Mouse (Mus musculus) testis, postnatal 10 days (tissue): ENCODE data around the gene Upk1a.
A peak's percentile ranks its signal among the peaks of the same experiment; 100 is the strongest.

Experiments
- DNase-seq: peaks from one replicate; pipeline ENCODE4 v3.0.0; 2021; ENCODE audit warnings: low spot score

Gene Upk1a

GRCm38 (mm10) chr7:30602583-30602982 lies 10.1 kb downstream of the Upk1a start:
- DNase-seq, result no peak

- DNase-seq, result no peak
These were observed 12.0 kb downstream of the Upk1a start for GRCm38 (mm10) chr7:30600651-30601050.

- DNase-seq, result peak; percentile 91
These were observed 12.7 kb downstream of the Upk1a start for GRCm38 (mm10) chr7:30599933-30600353.

- no peak for DNase-seq
These were observed 13.9 kb downstream of the Upk1a start, which contains the start of gene Zbtb32 for GRCm38 (mm10) chr7:30598786-30599185. TSS of gene Zbtb32 (minus strand) at chr7:30598909.

GRCm38 (mm10) chr7:30596811-30597210 lies 15.8 kb downstream of the Upk1a start:
- no peak for DNase-seq

- no peak for DNase-seq
These were observed 16.6 kb downstream of the Upk1a start for GRCm38 (mm10) chr7:30596093-30596492.

GRCm38 (mm10) chr7:30594510-30595024 lies 18.1 kb downstream of the Upk1a start:
- no peak for DNase-seq

- DNase-seq, result no peak
These were observed 18.8 kb downstream of the Upk1a start for GRCm38 (mm10) chr7:30593579-30594509.

GRCm38 (mm10) chr7:30592772-30593423 lies 19.7 kb downstream of the Upk1a start:
- no peak for DNase-seq

GRCm38 (mm10) chr7:30591605-30591951 lies 21.1 kb downstream of the Upk1a start:
- DNase-seq, result no peak

GRCm38 (mm10) chr7:30590927-30591604 lies 21.6 kb downstream of the Upk1a start:
- no peak for DNase-seq

- peak; percentile 96 for DNase-seq
These were observed 23.0 kb downstream of the Upk1a start for GRCm38 (mm10) chr7:30589435-30590301.

- DNase-seq, result peak; percentile 94
These were observed 23.8 kb downstream of the Upk1a start, which contains the start of gene Kmt2b for GRCm38 (mm10) chr7:30588676-30589434. TSS of gene Kmt2b (minus strand) at chr7:30588726.

GRCm38 (mm10) chr7:30587842-30588667 lies 24.6 kb downstream of the Upk1a start:
- peak; percentile 70 for DNase-seq

- DNase-seq, result peak; percentile 57
These were observed 26.1 kb downstream of the Upk1a start for GRCm38 (mm10) chr7:30586455-30587020.

- peak; percentile 42 for DNase-seq
These were observed 27.5 kb downstream of the Upk1a start for GRCm38 (mm10) chr7:30585170-30585569.

- peak; percentile 41 for DNase-seq
These were observed 28.3 kb downstream of the Upk1a start for GRCm38 (mm10) chr7:30584339-30584738.

- peak; percentile 45 for DNase-seq
These were observed 31.1 kb downstream of the Upk1a start for GRCm38 (mm10) chr7:30581547-30581946.

- DNase-seq, result no peak
These were observed 32.7 kb downstream of the Upk1a start for GRCm38 (mm10) chr7:30579950-30580349.
